Mouse (Mus musculus) brown adipose tissue, adult 24 weeks (tissue): ENCODE results near the gene Thsd7b. TPM values are rescaled to one million over a fixed set of nuclear protein-coding genes. Genes with fewer than 3 reads are reported as not detected.

Experiments used
- H3K27ac ChIP-seq: fragments of 200-500 bp; replicated peaks from 2 replicates; pipeline ENCODE4 v1.5.1; 2012; ENCODE audit warnings: low read depth, mild to moderate bottlenecking, low read length
- H3K4me1 ChIP-seq: fragments of 200-500 bp; 2 replicates; pipeline ENCODE4 v1.6.1; 2012; ENCODE audit warnings: low read length, mixed read lengths; ENCODE audit not compliant: control insufficient read depth, insufficient read depth, insufficient read length
- H3K4me3 ChIP-seq: fragments of 200-500 bp; 2 replicates; pipeline ENCODE4 v1.5.1; 2012; ENCODE audit warnings: low read depth, mild to moderate bottlenecking, low read length, moderate library complexity; ENCODE audit not compliant: insufficient read depth
- polyA plus RNA-seq: library from polyadenylated mRNA; stranded (reverse); fragments of >200 nt; gene quantifications from 2 replicates; pipeline ENCODE4 v1.2.4, GENCODE M21; 2012; ENCODE audit not compliant: missing spikeins, insufficient read depth, insufficient read length

Thsd7b gene
- polyA plus RNA-seq, 1 experiment, result not detected

DNA sequence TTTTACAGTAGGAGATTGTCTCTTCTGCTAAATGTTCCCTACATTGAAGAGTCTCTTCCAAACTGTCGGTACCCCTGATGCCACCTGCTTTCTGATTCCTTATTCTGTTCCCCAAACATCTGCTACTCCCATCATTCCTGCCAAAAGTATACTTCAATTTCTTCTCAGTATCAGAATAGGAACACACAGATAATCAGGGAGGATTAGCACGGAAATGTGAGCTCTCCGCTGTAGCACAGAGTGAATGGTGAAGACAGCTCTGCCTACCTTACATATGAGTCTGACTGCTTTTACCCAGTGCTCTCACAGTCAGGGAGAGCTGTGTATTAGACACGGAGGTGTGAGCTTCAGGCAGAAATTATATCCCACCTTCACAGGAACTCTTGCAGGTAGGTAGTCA is 286.0 kb downstream of the Thsd7b start:
- H3K4me1 ChIP-seq, result no peaks in the 10 kb centered on the region
- no peak overlapping the region for H3K27ac ChIP-seq
- no peak overlapping the region for H3K4me3 ChIP-seq

DNA sequence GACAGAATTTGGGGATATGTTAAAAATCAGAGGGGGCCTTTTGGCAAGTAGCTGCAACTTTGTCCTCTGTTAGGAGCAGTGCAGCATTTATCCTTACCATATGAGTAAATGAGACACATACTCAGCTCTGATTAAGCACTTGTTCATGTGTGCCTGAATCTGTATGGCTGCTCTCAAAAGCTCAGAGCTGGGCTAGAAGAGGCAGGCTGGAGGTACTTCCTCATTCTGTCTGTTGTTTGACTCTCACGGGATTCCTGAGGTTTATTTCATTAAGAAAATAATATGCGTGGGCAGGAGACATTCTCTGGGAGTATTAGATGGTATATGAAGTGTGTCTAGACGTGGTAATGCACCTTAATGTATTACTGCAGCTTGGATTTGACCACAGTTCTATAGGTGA is 286.7 kb downstream of the Thsd7b start:
- H3K4me3 ChIP-seq, result no peak overlapping the region
- H3K27ac ChIP-seq, result no peak overlapping the region
- H3K4me1 ChIP-seq, result no peaks in the 10 kb centered on the region

DNA sequence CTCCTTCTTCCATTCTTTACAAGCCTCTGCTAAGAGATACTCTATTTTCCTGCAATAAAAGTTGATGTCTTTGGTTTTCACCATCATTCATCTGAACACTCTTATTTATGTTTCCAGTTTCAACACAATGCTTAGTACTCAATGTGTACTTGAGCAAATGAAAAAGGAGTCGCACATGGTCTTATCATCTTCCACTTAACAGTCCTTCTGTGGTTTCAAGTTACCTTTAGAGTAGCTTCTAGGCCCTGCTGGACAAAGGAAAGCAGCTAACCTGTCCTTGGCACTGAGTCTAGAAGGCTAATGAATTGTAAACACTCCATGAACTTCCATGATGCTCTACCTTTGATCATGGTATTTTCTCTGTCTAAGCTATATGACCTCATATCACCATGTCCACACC is 289.6 kb downstream of the Thsd7b start:
- Histone ChIP-seq H3K27ac (no peak overlapping the region), H3K4me1 (no peaks in the 10 kb centered on the region), H3K4me3 (no peak overlapping the region)

- H3K4me3 ChIP-seq, result no peak overlapping the region
- no peak overlapping the region for H3K27ac ChIP-seq
- H3K4me1 ChIP-seq, result no peaks in the 10 kb centered on the region
These were observed 297.4 kb downstream of the Thsd7b start for GRCm38 (mm10) chr1:129570522-129570921.

DNA sequence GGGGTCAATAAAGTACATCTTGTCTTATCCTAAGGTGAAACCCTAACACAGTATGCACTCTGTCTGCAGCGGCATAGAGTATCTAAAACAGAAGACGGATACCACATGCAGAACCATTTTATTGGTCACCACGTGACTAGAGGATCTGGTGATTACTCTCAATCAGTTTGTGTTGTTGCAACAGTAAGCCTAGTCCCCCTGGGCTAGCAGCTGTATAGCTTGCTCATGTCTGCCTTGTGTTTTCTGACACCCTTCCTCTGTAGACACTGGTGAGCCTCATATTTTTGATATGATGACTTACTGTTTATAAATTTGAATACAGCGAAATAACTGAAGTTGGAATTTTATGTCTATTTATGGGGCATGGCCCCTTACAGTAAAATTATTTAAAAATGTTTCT is 306.9 kb downstream of the Thsd7b start:
- no peak overlapping the region for H3K4me3 ChIP-seq
- H3K27ac ChIP-seq, result no peak overlapping the region
- no peaks in the 10 kb centered on the region for H3K4me1 ChIP-seq

GRCm38 (mm10) chr1:129586635-129587034 is 313.5 kb downstream of the Thsd7b start:
- no peaks in the 10 kb centered on the region for H3K4me1 ChIP-seq
- H3K27ac ChIP-seq, result no peak overlapping the region
- H3K4me3 ChIP-seq, result no peak overlapping the region

GRCm38 (mm10) chr1:129589366-129590002 is 316.4 kb downstream of the Thsd7b start:
- no peak overlapping the region for H3K27ac ChIP-seq
- H3K4me1 ChIP-seq, result no peaks in the 10 kb centered on the region
- H3K4me3 ChIP-seq, result no peak overlapping the region

- Histone ChIP-seq H3K4me1 (no peaks in the 10 kb centered on the region), H3K4me3 (no peak overlapping the region)
These were observed 322.3 kb downstream of the Thsd7b start for GRCm38 (mm10) chr1:129595447-129595846.

GRCm38 (mm10) chr1:129600933-129601332 is 327.8 kb downstream of the Thsd7b start:
- Histone ChIP-seq H3K4me1 (no peaks in the 10 kb centered on the region), H3K4me3 (no peak overlapping the region), H3K27ac (no peak overlapping the region)

More at GRCm38 (mm10) chr1:129595447-129595846, 322.3 kb downstream of the Thsd7b start:
- no peak overlapping the region for H3K27ac ChIP-seq

GRCm38 (mm10) chr1:129602284-129602683 is 329.2 kb downstream of the Thsd7b start:
- Histone ChIP-seq H3K4me3 (no peak overlapping the region), H3K4me1 (no peaks in the 10 kb centered on the region), H3K27ac (no peak overlapping the region)

DNA sequence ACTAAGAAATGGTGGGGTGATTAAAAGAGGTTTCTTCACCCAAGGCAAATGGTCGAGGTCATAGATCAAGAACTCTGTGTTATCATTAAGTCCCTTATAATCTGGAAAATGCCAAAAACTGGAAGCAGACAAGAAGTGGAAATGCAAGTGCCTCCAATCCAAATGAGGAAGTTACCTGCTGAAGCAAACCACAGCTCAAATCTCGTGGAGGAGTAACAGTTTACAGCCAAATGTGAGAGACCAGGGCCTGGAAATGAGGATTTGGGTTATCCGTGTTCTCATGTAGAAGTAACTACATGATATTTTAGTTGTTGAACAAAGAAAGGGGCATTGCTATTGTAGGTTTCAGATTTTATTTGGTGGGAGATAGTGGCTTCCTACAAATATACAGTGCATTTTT is 335.3 kb downstream of the Thsd7b start:
- Histone ChIP-seq H3K4me1 (no peaks in the 10 kb centered on the region), H3K4me3 (no peak overlapping the region), H3K27ac (no peak overlapping the region)

- H3K4me1 ChIP-seq, result no peaks in the 10 kb centered on the region
- no peak overlapping the region for H3K4me3 ChIP-seq
- no peak overlapping the region for H3K27ac ChIP-seq
These were observed 343.0 kb downstream of the Thsd7b start for GRCm38 (mm10) chr1:129616080-129616479.

GRCm38 (mm10) chr1:129619440-129620301 is 346.6 kb downstream of the Thsd7b start:
- H3K27ac ChIP-seq, result no peak overlapping the region

DNA sequence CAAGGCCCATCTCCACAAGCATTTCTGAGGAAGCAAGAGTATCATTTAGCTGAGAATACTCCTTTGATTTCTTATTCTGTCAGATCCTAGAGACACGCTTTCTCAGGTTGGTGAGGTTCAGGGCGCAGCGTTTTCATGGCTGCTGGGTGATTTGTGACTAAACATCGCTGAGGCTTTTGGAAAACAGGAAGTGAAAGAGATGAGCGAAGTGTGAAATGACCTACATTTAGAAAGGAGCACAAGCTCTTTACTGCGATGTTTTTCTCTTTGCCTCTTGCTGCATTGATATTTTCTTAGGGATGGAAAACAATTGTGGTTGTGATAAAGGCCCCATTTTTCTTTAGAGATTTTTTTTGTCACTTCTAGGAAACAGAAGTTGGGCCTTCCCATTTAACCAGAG is 351.4 kb downstream of the Thsd7b start:
- H3K4me3 ChIP-seq, result no peak overlapping the region

More at GRCm38 (mm10) chr1:129619440-129620301, 346.6 kb downstream of the Thsd7b start:
- Histone ChIP-seq H3K4me1 (no peaks in the 10 kb centered on the region), H3K4me3 (no peak overlapping the region)

DNA sequence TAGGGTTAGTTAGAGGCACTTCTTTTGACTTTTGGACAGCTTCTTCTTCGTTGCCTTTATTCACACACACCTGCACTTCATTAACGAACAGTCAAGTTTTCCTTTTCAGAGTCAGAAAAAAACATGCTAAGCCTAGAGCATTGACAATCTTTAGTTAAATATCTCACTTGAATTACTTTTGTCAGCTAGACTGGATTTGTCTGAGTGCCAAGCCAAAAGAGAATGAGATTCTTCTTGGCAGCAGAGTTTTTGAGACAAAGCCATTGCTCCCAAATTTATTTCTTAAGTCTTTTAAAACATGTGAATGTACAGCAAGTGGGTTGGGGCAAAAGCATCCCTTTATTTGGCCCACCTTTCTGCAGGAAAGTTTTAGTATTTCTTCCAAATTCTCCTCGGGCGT is 362.0 kb downstream of the Thsd7b start:
- Histone ChIP-seq H3K27ac (no peak overlapping the region), H3K4me3 (no peak overlapping the region), H3K4me1 (no peaks in the 10 kb centered on the region)

More for the DNA sequence above, 351.4 kb downstream of the Thsd7b start:
- H3K27ac ChIP-seq, result no peak overlapping the region
- H3K4me1 ChIP-seq, result no peaks in the 10 kb centered on the region
